Mouse (Mus musculus): ENCODE results near the gene Lrrc8c.

The Lrrc8c gene

DNA sequence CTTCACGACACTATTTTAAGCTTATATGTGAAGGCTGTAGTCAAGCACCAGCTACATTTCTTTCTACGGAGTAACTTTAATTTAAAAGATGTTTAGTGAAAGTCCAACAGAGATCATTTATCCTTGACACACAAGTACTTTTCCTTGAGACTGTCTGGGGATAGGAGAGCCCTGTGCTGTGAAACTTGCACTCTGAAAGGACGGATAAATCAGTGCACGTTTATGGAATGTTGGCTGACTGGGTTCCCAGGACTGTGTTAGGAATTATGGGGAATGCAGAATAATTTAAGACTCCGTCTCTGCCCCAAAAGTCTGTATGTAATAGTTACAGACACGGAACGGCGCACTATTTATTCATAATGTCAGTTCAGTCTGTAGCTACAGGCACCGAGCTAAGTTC lies 74.4 kb downstream of the Lrrc8c start:
- DNase-seq (ENCODE audit: low spot score in 2 of 2), result no peak

- peak; percentile 34 to 43 for DNase-seq (ENCODE audit: low spot score in 2 of 2)
Measured at GRCm38 (mm10) chr5:105598866-105599265, 79.7 kb downstream of the Lrrc8c start.

GRCm38 (mm10) chr5:105599315-105599714 lies 80.1 kb downstream of the Lrrc8c start:
- no peak for DNase-seq (ENCODE audit: low spot score in 2 of 2)

GRCm38 (mm10) chr5:105600998-105601397 lies 81.8 kb downstream of the Lrrc8c start:
- DNase-seq (ENCODE audit: low spot score in 2 of 2), result no peak

GRCm38 (mm10) chr5:105602585-105602984 lies 83.4 kb downstream of the Lrrc8c start:
- no peak for DNase-seq (ENCODE audit: low spot score in 2 of 2)

- no peak for DNase-seq (ENCODE audit: low spot score in 2 of 2)
Measured at GRCm38 (mm10) chr5:105605736-105606135, 86.5 kb downstream of the Lrrc8c start.

- DNase-seq (ENCODE audit: low spot score in 2 of 2), result no peak
Measured at GRCm38 (mm10) chr5:105609683-105610082, 90.5 kb downstream of the Lrrc8c start.

- DNase-seq (ENCODE audit: low spot score in 2 of 2), result no peak
Measured at GRCm38 (mm10) chr5:105613002-105613401, 93.8 kb downstream of the Lrrc8c start.

GRCm38 (mm10) chr5:105614000-105614399 lies 94.8 kb downstream of the Lrrc8c start:
- DNase-seq (ENCODE audit: low spot score in 2 of 2), result no peak

DNA sequence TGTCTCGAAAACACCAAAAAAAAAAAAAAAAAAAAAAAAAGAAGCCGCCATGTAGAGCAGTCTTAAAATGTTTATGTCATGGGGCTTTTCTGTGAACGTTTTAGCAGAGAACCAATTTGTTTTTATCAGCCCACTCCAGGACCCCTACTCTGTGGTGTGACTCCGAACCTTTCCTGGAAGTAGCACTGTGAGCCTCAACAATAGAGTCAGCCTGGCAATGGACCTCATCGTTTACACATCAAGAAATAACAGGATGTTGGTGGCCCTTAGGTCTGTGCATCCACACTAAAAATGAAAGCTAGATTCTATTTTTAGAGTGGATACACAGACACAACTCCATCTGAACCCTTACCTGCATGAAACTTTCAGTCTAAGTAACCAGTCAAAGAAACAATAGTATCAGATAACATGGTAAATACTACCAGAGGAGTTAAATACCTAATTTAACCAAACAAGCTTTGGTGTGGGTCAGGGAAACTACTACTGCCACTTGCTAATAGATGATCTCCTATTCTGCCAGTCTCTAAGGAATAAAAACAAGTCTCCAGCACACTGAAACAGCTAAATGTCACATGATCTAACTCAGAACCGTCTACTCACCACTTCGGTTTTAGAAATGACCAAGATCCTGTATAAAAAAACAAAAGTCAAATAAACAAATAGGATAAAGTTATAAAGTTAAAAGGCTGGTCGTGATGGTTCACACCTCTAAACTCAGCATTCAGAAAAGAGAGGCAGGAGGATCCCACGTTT lies 95.7 kb downstream of the Lrrc8c start:
- no peak for DNase-seq (ENCODE audit: low spot score in 2 of 2)

GRCm38 (mm10) chr5:105615871-105616454 lies 96.8 kb downstream of the Lrrc8c start:
- DNase-seq (ENCODE audit: low spot score in 2 of 2), result no peak

DNA sequence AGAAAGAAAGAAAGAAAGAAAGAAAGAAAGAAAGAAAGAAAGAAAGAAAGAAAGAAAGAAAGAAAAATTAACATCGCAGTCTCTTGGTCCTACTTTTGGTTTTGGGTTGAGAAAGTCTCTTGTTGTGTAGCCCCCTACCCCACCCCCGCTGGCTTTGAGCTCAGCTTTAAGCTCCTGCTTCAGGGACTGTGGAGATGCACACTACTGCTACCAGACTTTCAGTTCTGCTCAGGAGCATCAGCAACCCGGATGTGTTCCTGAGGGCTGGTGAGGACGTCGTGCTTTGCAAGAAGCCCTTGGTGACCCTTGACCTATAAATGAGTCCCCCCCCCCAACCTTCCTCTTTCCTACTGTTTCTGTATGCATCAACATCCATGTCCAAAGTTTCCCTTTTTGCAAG lies 97.3 kb downstream of the Lrrc8c start:
- peak; percentile 51 to 53 for DNase-seq (ENCODE audit: low spot score in 2 of 2)

DNA sequence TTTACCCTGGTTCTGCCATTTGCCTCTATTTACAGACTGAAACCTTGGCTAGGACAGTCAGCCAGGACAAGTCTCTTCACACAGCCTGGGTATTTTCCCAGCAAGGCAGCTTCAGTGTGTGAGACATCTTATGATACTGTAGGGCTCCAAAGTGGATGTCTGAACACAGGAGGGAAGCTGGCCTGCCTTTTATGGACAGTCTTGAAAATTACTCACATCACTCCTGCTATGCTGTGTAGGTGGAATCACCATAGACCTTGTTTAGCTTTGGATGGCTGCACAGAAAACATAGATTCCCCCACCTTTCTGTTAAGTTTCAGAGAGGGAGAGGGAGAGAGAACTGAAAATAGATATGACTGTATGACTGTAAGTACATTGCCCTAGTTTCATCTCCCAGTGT lies 99.3 kb downstream of the Lrrc8c start:
- no peak for DNase-seq (ENCODE audit: low spot score in 2 of 2)

DNA sequence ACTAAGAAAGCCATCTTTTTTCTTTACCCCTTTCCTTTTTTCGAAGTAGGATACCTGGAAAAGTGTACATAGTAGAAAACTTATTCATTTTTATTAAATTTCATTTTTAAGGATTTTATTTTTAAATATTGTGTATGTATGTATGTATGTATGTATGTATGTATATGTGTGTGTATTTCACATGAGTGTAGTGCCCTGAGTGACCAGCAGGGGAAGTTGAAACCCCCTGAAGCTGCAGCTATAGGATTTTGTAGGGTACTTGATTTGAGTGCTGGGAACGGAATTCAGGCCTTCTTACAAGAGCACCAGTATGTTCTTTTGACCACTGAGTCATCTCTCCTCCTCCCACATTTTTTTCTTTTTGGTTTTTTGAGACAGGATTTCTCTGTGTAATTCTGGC lies 100.5 kb downstream of the Lrrc8c start:
- no peak for DNase-seq (ENCODE audit: low spot score in 2 of 2)

GRCm38 (mm10) chr5:105620505-105621116 lies 101.4 kb downstream of the Lrrc8c start:
- DNase-seq (ENCODE audit: low spot score in 2 of 2), result no peak

GRCm38 (mm10) chr5:105623074-105623713 lies 104.0 kb downstream of the Lrrc8c start:
- no peak for DNase-seq (ENCODE audit: low spot score in 2 of 2)

DNA sequence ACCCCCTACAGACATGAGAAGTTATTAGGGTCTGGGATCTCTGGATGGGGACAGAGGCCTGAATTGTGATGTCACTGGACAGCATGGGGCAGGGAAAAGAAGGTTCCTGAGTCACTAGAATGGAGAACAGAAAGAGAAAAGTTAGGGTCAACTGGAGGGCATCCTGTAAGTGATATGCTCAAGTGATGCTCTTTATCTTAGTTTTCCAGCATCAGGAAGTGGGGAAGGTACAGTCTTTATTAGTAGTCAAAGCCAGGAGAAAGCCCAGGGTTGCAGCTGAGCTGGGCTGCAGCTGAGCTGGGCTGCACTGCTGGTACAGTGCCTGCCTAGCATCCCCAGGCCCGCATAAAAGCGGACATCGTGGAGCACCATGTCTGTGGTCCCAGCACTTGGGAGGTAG lies 105.1 kb downstream of the Lrrc8c start:
- DNase-seq (ENCODE audit: low spot score in 2 of 2), result no peak

DNA sequence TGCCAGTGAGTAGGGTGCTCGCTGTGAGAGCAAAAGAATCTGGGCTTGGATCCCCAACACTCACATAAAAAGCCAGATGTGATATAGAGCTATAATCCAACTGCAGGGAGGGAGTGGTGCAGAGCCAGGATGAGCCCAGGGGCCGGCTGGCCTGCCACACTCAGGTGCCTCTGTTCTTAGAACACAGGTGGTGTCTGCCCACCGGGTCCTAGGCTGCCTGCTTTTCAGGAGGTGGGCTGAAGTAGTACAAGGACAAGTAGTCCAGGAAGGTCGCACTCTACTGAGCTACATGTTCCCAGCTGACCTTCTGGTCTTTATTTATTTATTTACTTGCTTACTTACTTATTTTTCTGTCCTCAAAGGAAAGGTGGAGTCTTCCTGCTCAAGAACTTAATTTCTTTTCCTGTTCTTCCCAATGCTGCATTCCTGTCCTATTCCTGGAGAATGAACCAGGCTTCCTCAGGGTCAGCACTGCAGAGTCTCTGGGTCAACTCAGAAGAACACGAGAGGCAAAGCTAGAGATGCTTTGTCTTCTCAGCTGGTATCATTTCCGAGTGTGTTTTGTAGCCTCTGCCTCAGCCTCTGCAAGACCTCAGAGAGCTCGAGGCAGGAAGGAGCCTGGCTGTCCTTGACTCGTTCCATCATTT lies 106.4 kb downstream of the Lrrc8c start:
- DNase-seq (ENCODE audit: low spot score in 2 of 2), result no peak

GRCm38 (mm10) chr5:105626355-105626754 lies 107.2 kb downstream of the Lrrc8c start:
- no peak for DNase-seq (ENCODE audit: low spot score in 2 of 2)

DNA sequence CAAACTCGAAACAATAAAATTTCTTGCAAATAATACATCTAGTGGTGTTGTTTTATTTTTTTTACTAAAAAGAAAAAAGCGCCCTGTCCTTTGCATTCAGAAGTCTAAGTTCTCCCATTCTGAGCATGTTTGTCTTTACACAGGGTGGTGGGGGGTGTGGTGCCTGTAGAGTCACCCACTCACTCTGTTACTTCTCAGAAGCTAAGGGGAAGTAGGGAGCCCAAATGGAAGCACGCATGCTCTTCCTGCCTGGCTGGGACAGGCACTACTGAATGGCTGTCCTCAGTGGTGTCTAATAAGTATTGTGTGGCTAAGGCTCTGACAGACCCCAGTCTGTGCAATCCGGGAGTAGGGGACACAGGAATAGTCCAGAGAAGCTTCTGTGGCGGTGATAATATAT lies 107.9 kb downstream of the Lrrc8c start:
- DNase-seq (ENCODE audit: low spot score in 2 of 2), result no peak

- no peak for DNase-seq (ENCODE audit: low spot score in 2 of 2)
Measured at GRCm38 (mm10) chr5:105629955-105630354, 110.8 kb downstream of the Lrrc8c start.

GRCm38 (mm10) chr5:105632066-105632465 lies 112.9 kb downstream of the Lrrc8c start:
- no peak for DNase-seq (ENCODE audit: low spot score in 2 of 2)
